Mouse (Mus musculus) G1E (cell line): ENCODE measurements around the gene Ski. TPM values are rescaled to one million over a fixed set of nuclear protein-coding genes. Genes with fewer than 3 reads are reported as not detected.

ENCODE experiments used
- ATAC-seq: 2 replicates; pipeline ENCODE4 v1.8.0; 2016; ENCODE audit warnings: mild to moderate bottlenecking; ENCODE audit not compliant: insufficient number of reproducible peaks, poor library complexity, low FRiP score, severe bottlenecking; ENCODE audit errors: extremely low read depth
- DNase-seq: peaks from one replicate; pipeline ENCODE4 v3.0.0; 2012; ENCODE audit warnings: low spot score
- H3K27me3 ChIP-seq: 2 replicates; pipeline ENCODE4 v1.6.1; 2012; ENCODE audit warnings: mild to moderate bottlenecking, low read length, inconsistent platforms; ENCODE audit not compliant: insufficient read depth
- H3K36me3 ChIP-seq: replicated peaks from 2 replicates; pipeline ENCODE3; 2012; ENCODE audit warnings: mild to moderate bottlenecking, inconsistent platforms
- H3K4me1 ChIP-seq: 2 replicates; pipeline ENCODE4 v1.6.1; 2012; ENCODE audit warnings: low read depth, low read length, inconsistent platforms, mixed read lengths; ENCODE audit not compliant: insufficient read depth
- H3K4me3 ChIP-seq: 2 replicates; pipeline ENCODE4 v1.5.1; 2012; ENCODE audit warnings: low read depth, mild to moderate bottlenecking, inconsistent platforms, low read length, moderate library complexity, mixed read lengths
- H3K9me3 ChIP-seq: replicated peaks from 2 replicates; pipeline ENCODE4 v1.6.1; 2012; ENCODE audit warnings: inconsistent platforms
- CTCF ChIP-seq: IDR thresholded peaks from 2 replicates; pipeline ENCODE4 v1.5.1; 2012; ENCODE audit warnings: low read depth, low read length, inconsistent platforms, mixed read lengths
- GATA1 ChIP-seq: IDR thresholded peaks from 2 replicates; pipeline ENCODE4 v1.6.1; 2012; ENCODE audit warnings: borderline replicate concordance, low read length, inconsistent platforms, mixed read lengths
- GATA2 ChIP-seq: IDR thresholded peaks from 2 replicates; pipeline ENCODE4 v1.6.1; 2012; ENCODE audit warnings: low read depth, low read length, inconsistent platforms, borderline replicate concordance
- POLR2AphosphoS5 ChIP-seq: IDR thresholded peaks from 2 replicates; pipeline ENCODE4 v1.6.1; 2012; ENCODE audit warnings: low read depth, low read length, inconsistent platforms; ENCODE audit not compliant: insufficient replicate concordance
- TAL1 ChIP-seq: conservative IDR thresholded peaks from 2 replicates; pipeline ENCODE4 v1.6.1; 2012; ENCODE audit warnings: low read depth, low read length, inconsistent platforms, mixed read lengths
- polyA plus RNA-seq: library from polyadenylated mRNA; stranded (reverse); fragments of >175 nt; gene quantifications from 2 replicates; pipeline ENCODE4 v1.2.3, GENCODE M21; 2012
- total RNA-seq, 2 experiments: library from RNA; stranded (forward) in 1 of 2; stranded (reverse) in 1 of 2; fragments of 200-1000 nt in 1 of 2; fragments of >200 nt in 1 of 2; fragmentation: Nextera tagmentation in 1 of 2; gene quantifications; 2 replicates each; pipeline ENCODE4 v1.2.3; 2014 to 2017

The Ski gene
- total and polyA plus RNA-seq, 3 experiments, result 16.9 to 58.4 (median 40.7) TPM

DNA sequence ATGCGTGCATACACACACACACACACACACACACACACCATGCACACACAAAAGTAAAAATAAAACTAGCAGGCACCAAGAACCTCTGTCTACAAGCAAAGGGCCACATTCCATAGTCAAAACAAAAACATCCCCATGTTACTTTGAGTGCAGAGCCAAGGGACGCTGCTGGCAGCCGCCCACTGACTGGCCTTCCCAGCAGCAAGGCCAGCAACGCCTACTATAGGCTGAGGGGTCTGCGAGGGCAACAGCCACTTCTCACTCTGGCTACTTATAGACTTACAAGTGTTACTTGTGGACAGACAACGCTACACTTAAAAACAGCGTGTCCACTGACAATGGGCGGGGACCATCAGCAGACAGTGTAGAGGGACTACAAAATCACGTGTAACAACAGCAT, 7.2 kb downstream of the Ski start:
- H3K4me1 ChIP-seq, result peaks cover 49% of the 10 kb centered on the region
- no peaks in the 10 kb centered on the region for H3K9me3 ChIP-seq
- H3K27me3 ChIP-seq, result peaks cover 2% of the 10 kb centered on the region; the same call in 1 of the 2 replicates
- no peak for DNase-seq
- TF ChIP-seq TAL1, result no peak
- no peak for TF ChIP-seq GATA2
- TF ChIP-seq CTCF, result no peak
- TF ChIP-seq GATA1, result no peak
- no peak for TF ChIP-seq POLR2AphosphoS5
- no peak overlapping the region for H3K4me3 ChIP-seq
- ATAC-seq, result no peak
- peaks cover 95% of the 10 kb centered on the region for H3K36me3 ChIP-seq

- no peak for ATAC-seq
- H3K36me3 ChIP-seq, result peaks cover 96% of the 10 kb centered on the region
- no peak for DNase-seq
- H3K4me1 ChIP-seq, result peaks cover 45% of the 10 kb centered on the region
- no peak overlapping the region for H3K4me3 ChIP-seq
- no peak for TF ChIP-seq TAL1
- TF ChIP-seq CTCF, result no peak
- TF ChIP-seq GATA2, result no peak
- no peak for TF ChIP-seq POLR2AphosphoS5
- H3K27me3 ChIP-seq, result no peaks in the 10 kb centered on the region
- no peaks in the 10 kb centered on the region for H3K9me3 ChIP-seq
Observed at GRCm38 (mm10) chr4:155214793-155215192, 7.6 kb downstream of the Ski start.

- Histone ChIP-seq H3K27me3 (no peaks in the 10 kb centered on the region), H3K4me3 (no peak overlapping the region), H3K9me3 (no peaks in the 10 kb centered on the region), H3K4me1 (peaks cover 39% of the 10 kb centered on the region), H3K36me3 (peaks cover 96% of the 10 kb centered on the region)
- ATAC-seq, result no peak
- DNase-seq, result no peak
- no peak for TF ChIP-seq GATA1
- no peak for TF ChIP-seq TAL1
Observed at GRCm38 (mm10) chr4:155214188-155214587, 8.2 kb downstream of the Ski start.

GRCm38 (mm10) chr4:155213752-155214054, 8.7 kb downstream of the Ski start:
- H3K27me3 ChIP-seq, result no peaks in the 10 kb centered on the region
- no peak for DNase-seq
- H3K4me3 ChIP-seq, result no peak overlapping the region
- H3K9me3 ChIP-seq, result no peaks in the 10 kb centered on the region
- no peak for ATAC-seq
- TF ChIP-seq TAL1, result no peak
- TF ChIP-seq CTCF, result no peak
- TF ChIP-seq POLR2AphosphoS5, result no peak
- no peak for TF ChIP-seq GATA1
- TF ChIP-seq GATA2, result no peak
- peaks cover 36% of the 10 kb centered on the region for H3K4me1 ChIP-seq
- peaks cover 96% of the 10 kb centered on the region for H3K36me3 ChIP-seq

DNA sequence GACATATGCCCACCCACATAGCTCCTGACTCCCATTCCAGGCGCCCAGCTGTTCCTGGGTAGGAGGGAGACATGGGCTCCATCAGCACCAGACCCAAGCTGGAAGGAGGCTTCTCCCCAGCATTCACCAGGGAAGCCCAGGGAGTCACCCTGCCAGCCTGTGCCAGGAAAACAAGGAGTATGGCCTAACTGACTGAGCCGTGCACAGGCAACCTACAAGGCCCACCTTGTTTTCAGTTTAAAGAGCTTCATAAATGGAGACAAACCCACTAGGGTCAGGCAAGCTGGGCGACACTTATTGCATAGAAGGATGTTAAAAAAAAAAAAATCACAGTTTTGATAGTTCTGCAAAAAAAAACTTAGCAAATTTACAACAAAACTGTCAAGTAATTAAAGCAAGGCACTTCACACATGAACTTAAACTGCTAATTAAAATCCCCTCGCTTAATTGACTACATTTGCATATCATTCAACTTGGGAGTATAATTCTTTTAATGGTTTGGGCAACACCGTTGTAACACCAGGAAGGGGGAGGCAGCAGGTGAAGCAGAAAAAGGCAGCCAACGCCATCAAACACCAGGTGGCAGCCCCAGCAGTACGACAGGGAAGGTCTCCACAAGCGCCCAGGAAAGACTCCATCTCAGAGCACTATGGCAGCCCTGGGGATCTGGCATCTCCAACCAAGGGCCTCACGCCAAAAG, 9.2 kb downstream of the Ski start:
- Histone ChIP-seq H3K36me3 (peaks cover 96% of the 10 kb centered on the region), H3K4me1 (peaks cover 37% of the 10 kb centered on the region), H3K4me3 (no peak overlapping the region), H3K27me3 (no peaks in the 10 kb centered on the region), H3K9me3 (no peaks in the 10 kb centered on the region)
- ATAC-seq, result no peak
- no peak for TF ChIP-seq GATA2
- no peak for DNase-seq

DNA sequence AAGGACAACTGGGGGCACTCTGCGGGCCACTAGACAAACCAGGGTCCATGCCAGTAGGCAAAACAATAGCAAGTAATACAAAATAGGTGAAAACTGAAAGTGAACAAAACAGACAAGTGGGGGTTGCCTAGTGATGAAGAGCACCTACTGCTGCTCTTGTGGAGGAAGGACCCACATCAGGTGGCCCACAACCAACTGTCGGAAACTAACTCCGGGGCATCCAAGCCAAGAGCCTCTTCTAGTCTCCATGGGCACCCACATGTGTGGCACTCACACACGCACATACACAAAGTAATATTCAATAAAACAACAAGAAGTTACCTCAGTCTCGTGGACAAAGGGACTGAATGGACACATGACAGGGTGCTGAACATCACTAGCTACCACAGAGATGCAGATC, 12.9 kb downstream of the Ski start:
- Histone ChIP-seq H3K27me3 (no peaks in the 10 kb centered on the region), H3K9me3 (no peaks in the 10 kb centered on the region), H3K36me3 (peaks cover 93% of the 10 kb centered on the region), H3K4me3 (no peak overlapping the region), H3K4me1 (peaks cover 17% of the 10 kb centered on the region)
- no peak for ATAC-seq
- DNase-seq, result no peak
- no peak for TF ChIP-seq GATA2
- no peak for TF ChIP-seq GATA1
- TF ChIP-seq POLR2AphosphoS5, result no peak
- no peak for TF ChIP-seq TAL1

GRCm38 (mm10) chr4:155209079-155209478, 13.3 kb downstream of the Ski start:
- ATAC-seq (no peak), DNase-seq (no peak)
- no peaks in the 10 kb centered on the region for H3K27me3 ChIP-seq
- H3K9me3 ChIP-seq, result no peaks in the 10 kb centered on the region
- no peak for TF ChIP-seq GATA1
- TF ChIP-seq CTCF, result no peak
- no peak for TF ChIP-seq POLR2AphosphoS5
- no peak for TF ChIP-seq GATA2
- TF ChIP-seq TAL1, result no peak
- peaks cover 15% of the 10 kb centered on the region for H3K4me1 ChIP-seq
- H3K36me3 ChIP-seq, result peaks cover 93% of the 10 kb centered on the region
- no peak overlapping the region for H3K4me3 ChIP-seq
